Mouse (Mus musculus) intestine, embryonic 15.5 days (tissue): ENCODE data around the gene Slc16a4. TPM values are rescaled to one million over a fixed set of nuclear protein-coding genes. Genes with fewer than 3 reads are reported as not detected.
"Not testable (repeated sequence)": the region's sequence is repeated elsewhere in the genome, so short reads cannot be mapped to it uniquely, and the experiment has no call there.

Experiments
- ATAC-seq: fragments of 200-750 bp; cut with Nextera tagmentation; 2 replicates; pipeline ENCODE4 v1.8.0; 2017; ENCODE audit warnings: moderate TSS enrichment, moderate library complexity
- H3K27ac ChIP-seq: fragments of 300-500 bp; sonication (generic); 2 replicates; pipeline ENCODE4 v1.5.1; 2015; ENCODE audit warnings: mild to moderate bottlenecking, inconsistent platforms
- H3K27me3 ChIP-seq: fragments of 300-500 bp; sonication (generic); replicated peaks from 2 replicates; pipeline ENCODE4 v1.6.1; 2015; ENCODE audit warnings: inconsistent platforms
- H3K36me3 ChIP-seq: fragments of 300-500 bp; sonication (generic); 2 replicates; pipeline ENCODE4 v1.6.1; 2015; ENCODE audit warnings: inconsistent platforms
- H3K4me1 ChIP-seq: fragments of 300-500 bp; sonication (generic); replicated peaks from 2 replicates; pipeline ENCODE4 v1.6.1; 2015; ENCODE audit warnings: inconsistent platforms
- H3K4me2 ChIP-seq: fragments of 300-500 bp; sonication (generic); replicated peaks from 2 replicates; pipeline ENCODE4 v1.6.1; 2015; ENCODE audit warnings: mild to moderate bottlenecking, inconsistent platforms
- H3K4me3 ChIP-seq: fragments of 300-500 bp; sonication (generic); replicated peaks from 2 replicates; pipeline ENCODE4 v1.5.1; 2015; ENCODE audit warnings: inconsistent platforms
- H3K9ac ChIP-seq: fragments of 300-500 bp; sonication (generic); 2 replicates; pipeline ENCODE4 v1.6.1; 2015; ENCODE audit warnings: inconsistent platforms
- H3K9me3 ChIP-seq: fragments of 300-500 bp; sonication (generic); 2 replicates; pipeline ENCODE4 v1.6.1; 2016; ENCODE audit warnings: inconsistent platforms
- WGBS: fragments of 180-500 bp; shearing (Covaris S2); methylation state at CpG from one replicate; pipeline ENCODE4 v1.1.7; 2015; 5-methylcytosine and 5-hydroxymethylcytosine counted together
- polyA plus RNA-seq: library from polyadenylated mRNA; unstranded; fragments of >200 nt; fragmentation: Nextera tagmentation; extraction: Ambion mirVana; gene quantifications from 2 replicates; pipeline ENCODE4 v1.2.1, GENCODE M21; 2015

Slc16a4 gene
- polyA plus RNA-seq, 1 experiment from 2014 or later: 2.7 TPM

GRCm38 (mm10) chr3:107266814-107267345, 24.1 kb upstream of the Slc16a4 start:
- H3K4me1 ChIP-seq: no peaks in the 10 kb centered on the region
- no peak overlapping the region for H3K27ac ChIP-seq
- H3K4me3 ChIP-seq: no peak overlapping the region
- no peaks in the 10 kb centered on the region for H3K36me3 ChIP-seq
- no peaks in the 10 kb centered on the region for H3K27me3 ChIP-seq
- 54% methylated on average over 2 of the region's 2 CpGs for WGBS
- no peaks in the 10 kb centered on the region for H3K9me3 ChIP-seq
- no peak overlapping the region for H3K9ac ChIP-seq
- ATAC-seq: no peak
- no peak overlapping the region for H3K4me2 ChIP-seq

- H3K4me1 ChIP-seq: no peaks in the 10 kb centered on the region
- H3K4me3 ChIP-seq: no peak overlapping the region
- no peak for ATAC-seq
- H3K9me3 ChIP-seq: no peaks in the 10 kb centered on the region
- H3K27ac ChIP-seq: no peak overlapping the region
- 85% methylated on average over 3 of the region's 3 CpGs for WGBS
- H3K27me3 ChIP-seq: no peaks in the 10 kb centered on the region
- no peak overlapping the region for H3K4me2 ChIP-seq
- H3K9ac ChIP-seq: no peak overlapping the region
- no peaks in the 10 kb centered on the region for H3K36me3 ChIP-seq
Measured at GRCm38 (mm10) chr3:107272433-107272832, 18.6 kb upstream of the Slc16a4 start.

GRCm38 (mm10) chr3:107273820-107274219, 17.2 kb upstream of the Slc16a4 start:
- Histone ChIP-seq H3K27ac (no peak overlapping the region), H3K9ac (no peak overlapping the region), H3K4me3 (no peak overlapping the region), H3K27me3 (no peaks in the 10 kb centered on the region), H3K36me3 (no peaks in the 10 kb centered on the region), H3K9me3 (no peaks in the 10 kb centered on the region), H3K4me2 (no peak overlapping the region), H3K4me1 (no peaks in the 10 kb centered on the region)
- ATAC-seq: peak; percentile 69; the same call in 1 of the 2 replicates
- WGBS: 18% methylated on average over 3 of the region's 3 CpGs

GRCm38 (mm10) chr3:107275351-107275750, 15.7 kb upstream of the Slc16a4 start:
- Histone ChIP-seq H3K36me3 (no peaks in the 10 kb centered on the region), H3K27me3 (no peaks in the 10 kb centered on the region), H3K4me2 (no peak overlapping the region), H3K4me1 (no peaks in the 10 kb centered on the region), H3K27ac (no peak overlapping the region), H3K4me3 (no peak overlapping the region), H3K9me3 (no peaks in the 10 kb centered on the region), H3K9ac (no peak overlapping the region)
- no peak for ATAC-seq
- WGBS: 68% methylated on average over 5 of the region's 5 CpGs

- no peak for ATAC-seq
- no peaks in the 10 kb centered on the region for H3K4me1 ChIP-seq
- H3K4me3 ChIP-seq: no peak overlapping the region
- H3K4me2 ChIP-seq: no peak overlapping the region
- 59% methylated on average over 4 of the region's 4 CpGs for WGBS
- no peak overlapping the region for H3K9ac ChIP-seq
- no peak overlapping the region for H3K27ac ChIP-seq
- H3K27me3 ChIP-seq: no peaks in the 10 kb centered on the region
- H3K36me3 ChIP-seq: no peaks in the 10 kb centered on the region
- no peaks in the 10 kb centered on the region for H3K9me3 ChIP-seq
Measured at GRCm38 (mm10) chr3:107275996-107276395, 15.0 kb upstream of the Slc16a4 start.

- Histone ChIP-seq H3K4me1 (no peaks in the 10 kb centered on the region), H3K9ac (no peak overlapping the region)
- no peak for ATAC-seq
Measured at GRCm38 (mm10) chr3:107276626-107277025, 14.4 kb upstream of the Slc16a4 start.

GRCm38 (mm10) chr3:107278479-107279269, 12.4 kb upstream of the Slc16a4 start, which contains the start of gene Lamtor5:
Lamtor5 (plus strand) TSS chr3:107278858.
- H3K9ac ChIP-seq: peak within 1 kb of the TSS; percentile 77
- H3K4me2 ChIP-seq: peak within 1 kb of the TSS; percentile 66
- H3K4me3 ChIP-seq: peak within 1 kb of the TSS; percentile 96
- no peaks in the 10 kb centered on the region for H3K9me3 ChIP-seq
- H3K27me3 ChIP-seq: no peaks in the 10 kb centered on the region
- peak within 1 kb of the TSS; percentile 37; the same call in 1 of the 2 replicates for H3K27ac ChIP-seq
- 3% methylated on average over 43 of the region's 43 CpGs for WGBS
- peak; percentile 93 for ATAC-seq
- no peaks in the 10 kb centered on the region for H3K4me1 ChIP-seq
- peaks cover 8% of the 10 kb centered on the region for H3K36me3 ChIP-seq

More at GRCm38 (mm10) chr3:107276626-107277025, 14.4 kb upstream of the Slc16a4 start:
- H3K4me2 ChIP-seq: no peak overlapping the region
- H3K4me3 ChIP-seq: no peak overlapping the region
- H3K9me3 ChIP-seq: no peaks in the 10 kb centered on the region
- 86% methylated on average over 3 of the region's 3 CpGs for WGBS
- H3K36me3 ChIP-seq: no peaks in the 10 kb centered on the region
- no peak overlapping the region for H3K27ac ChIP-seq
- no peaks in the 10 kb centered on the region for H3K27me3 ChIP-seq

- H3K36me3 ChIP-seq: peaks cover 8% of the 10 kb centered on the region
- 87% methylated on average over 2 of the region's 2 CpGs for WGBS
- H3K4me3 ChIP-seq: no peak overlapping the region
- peaks cover 5% of the 10 kb centered on the region; the same call in 1 of the 2 replicates for H3K4me1 ChIP-seq
- no peak overlapping the region for H3K9ac ChIP-seq
- H3K4me2 ChIP-seq: no peak overlapping the region
- ATAC-seq: no peak
- no peaks in the 10 kb centered on the region for H3K9me3 ChIP-seq
- no peaks in the 10 kb centered on the region for H3K27me3 ChIP-seq
- no peak overlapping the region for H3K27ac ChIP-seq
Measured at GRCm38 (mm10) chr3:107286123-107286522, 4.9 kb upstream of the Slc16a4 start.

GRCm38 (mm10) chr3:107287346-107287745, 3.7 kb upstream of the Slc16a4 start:
- no peak overlapping the region for H3K9ac ChIP-seq
- H3K36me3 ChIP-seq: peaks cover 6% of the 10 kb centered on the region
- no peak overlapping the region for H3K4me3 ChIP-seq
- no peak overlapping the region for H3K4me2 ChIP-seq
- H3K27me3 ChIP-seq: no peaks in the 10 kb centered on the region
- no peaks in the 10 kb centered on the region for H3K9me3 ChIP-seq
- peaks cover 6% of the 10 kb centered on the region; the same call in 1 of the 2 replicates for H3K4me1 ChIP-seq
- H3K27ac ChIP-seq: no peak overlapping the region
- ATAC-seq: no peak

GRCm38 (mm10) chr3:107295672-107296360, 4.8 kb downstream of the Slc16a4 start:
- no peak overlapping the region for H3K27ac ChIP-seq
- H3K9me3 ChIP-seq: no peaks in the 10 kb centered on the region
- peak; percentile 57 for ATAC-seq
- no peak overlapping the region for H3K9ac ChIP-seq
- no peaks in the 10 kb centered on the region for H3K36me3 ChIP-seq
- peaks cover 4% of the 10 kb centered on the region; the same call in 1 of the 2 replicates for H3K4me1 ChIP-seq
- H3K27me3 ChIP-seq: no peaks in the 10 kb centered on the region
- WGBS: 55% methylated on average over 5 of the region's 5 CpGs
- no peak overlapping the region for H3K4me2 ChIP-seq
- no peak overlapping the region for H3K4me3 ChIP-seq

- not testable (repeated sequence) for ATAC-seq, H3K4me2 ChIP-seq, H3K9me3 ChIP-seq, H3K27ac ChIP-seq, H3K27me3 ChIP-seq, H3K9ac ChIP-seq, H3K4me1 ChIP-seq, H3K4me3 ChIP-seq, H3K36me3 ChIP-seq
- WGBS: 69% methylated on average over 4 of the region's 4 CpGs
Measured at GRCm38 (mm10) chr3:107296917-107297316, 5.9 kb downstream of the Slc16a4 start.

- 87% methylated on average over 3 of the region's 3 CpGs for WGBS
- Histone ChIP-seq H3K4me2 (no peak overlapping the region), H3K27me3 (no peaks in the 10 kb centered on the region), H3K27ac (no peak overlapping the region), H3K9ac (no peak overlapping the region), H3K36me3 (peaks cover 5% of the 10 kb centered on the region; the same call in 1 of the 2 replicates), H3K4me1 (no peaks in the 10 kb centered on the region), H3K4me3 (no peak overlapping the region), H3K9me3 (no peaks in the 10 kb centered on the region)
- no peak for ATAC-seq
Measured at GRCm38 (mm10) chr3:107317338-107317737, 26.3 kb downstream of the Slc16a4 start.
